Mouse (Mus musculus) gastrocnemius, adult 18-20 months (tissue): ENCODE results near the gene Slc35e4. TPM values are rescaled to one million over a fixed set of nuclear protein-coding genes. Genes with fewer than 3 reads are reported as not detected.
"Not testable (repeated sequence)": the region's sequence is repeated elsewhere in the genome, so short reads cannot be mapped to it uniquely, and the experiment has no call there.

ENCODE experiments used
- DNase-seq: peaks from one replicate; pipeline ENCODE4 v3.0.0; 2021; ENCODE audit warnings: low spot score
- long read RNA-seq, 2 experiments: library from polyadenylated mRNA; stranded (forward); transcript quantifications; one replicate each; pipeline ENCODE4 v2.0.0; 2021
- total RNA-seq, 2 experiments: library from RNA; stranded (reverse); gene quantifications; 2 replicates each; pipeline ENCODE4 v1.2.3; 2021

Slc35e4 gene
- 10 to 100 TPM; 16.5 to 30.9 TPM for total RNA-seq
- long read RNA-seq, experiment 1, transcript Slc35e4-201 (2 exons, 3,059 nt), result major isoform, 100 of 111 reads
- long read RNA-seq, experiment 1, partial matches to known transcripts, result 0 of 111 reads
- long read RNA-seq, experiment 1, other reads (novel, unspliced or antisense), result 11 of 111 reads
- long read RNA-seq, experiment 2, transcript Slc35e4-201 (2 exons, 3,059 nt), result major isoform, 64 of 69 reads
- long read RNA-seq, experiment 2, partial matches to known transcripts, result 0 of 69 reads
- long read RNA-seq, experiment 2, other reads (novel, unspliced or antisense), result 5 of 69 reads

GRCm38 (mm10) chr11:3914109-3914840 lies at the start of gene Slc35e4:
Gene Slc35e4, minus strand, starts transcription at chr11:3914664.
- DNase-seq, result peak; percentile 80

GRCm38 (mm10) chr11:3963610-3964415 lies 49.3 kb upstream of the Slc35e4 start, which contains the start of gene Pes1:
Gene Pes1, plus strand, starts transcription at chr11:3963975.
- DNase-seq, result peak; percentile 79

- no peak for DNase-seq
Measured at GRCm38 (mm10) chr11:3963155-3963554, 48.7 kb upstream of the Slc35e4 start.

GRCm38 (mm10) chr11:3961761-3962160 lies 47.3 kb upstream of the Slc35e4 start:
- no peak for DNase-seq

- no peak for DNase-seq
Measured at GRCm38 (mm10) chr11:3960901-3961300, 46.4 kb upstream of the Slc35e4 start.

- DNase-seq, result not testable (repeated sequence)
Measured at GRCm38 (mm10) chr11:3955371-3955770, 40.9 kb upstream of the Slc35e4 start.

- not testable (repeated sequence) for DNase-seq
Measured at GRCm38 (mm10) chr11:3954876-3955275, 40.4 kb upstream of the Slc35e4 start.

- no peak for DNase-seq
Measured at GRCm38 (mm10) chr11:3946386-3946785, 31.9 kb upstream of the Slc35e4 start.

- DNase-seq, result no peak
Measured at GRCm38 (mm10) chr11:3941371-3941770, 26.9 kb upstream of the Slc35e4 start.

GRCm38 (mm10) chr11:3937321-3937874 lies 22.9 kb upstream of the Slc35e4 start:
- no peak for DNase-seq

GRCm38 (mm10) chr11:3936318-3936717 lies 21.9 kb upstream of the Slc35e4 start:
- no peak for DNase-seq

GRCm38 (mm10) chr11:3935135-3935534 lies 20.7 kb upstream of the Slc35e4 start:
- no peak for DNase-seq

- DNase-seq, result no peak
Measured at GRCm38 (mm10) chr11:3933756-3934285, 19.4 kb upstream of the Slc35e4 start.

- DNase-seq, result peak; percentile 88
Measured at GRCm38 (mm10) chr11:3931511-3932211, 17.2 kb upstream of the Slc35e4 start, which contains the start of gene Tcn2. Gene Tcn2, minus strand, starts transcription at chr11:3932159.

GRCm38 (mm10) chr11:3930931-3931330 lies 16.5 kb upstream of the Slc35e4 start:
- DNase-seq, result no peak

- no peak for DNase-seq
Measured at GRCm38 (mm10) chr11:3930019-3930418, 15.6 kb upstream of the Slc35e4 start.

- no peak for DNase-seq
Measured at GRCm38 (mm10) chr11:3925916-3926315, 11.5 kb upstream of the Slc35e4 start.

GRCm38 (mm10) chr11:3922731-3923130 lies 8.3 kb upstream of the Slc35e4 start:
- DNase-seq, result no peak

GRCm38 (mm10) chr11:3922115-3922514 lies 7.7 kb upstream of the Slc35e4 start:
- DNase-seq, result no peak

- DNase-seq, result peak; percentile 35
Measured at GRCm38 (mm10) chr11:3921281-3921850, 6.9 kb upstream of the Slc35e4 start.
